Mouse (Mus musculus) ES-Bruce4 (cell line): Measurements from ENCODE around the gene Wdr27. TPM values are rescaled to one million over a fixed set of nuclear protein-coding genes. Genes with fewer than 3 reads are reported as not detected.

Experiments used
- H3K27ac ChIP-seq: 2 replicates; pipeline ENCODE4 v1.5.1; 2012; ENCODE audit warnings: low read length, inconsistent platforms; ENCODE audit not compliant: insufficient read depth
- H3K27me3 ChIP-seq: 2 replicates; pipeline ENCODE4 v1.6.1; 2012; ENCODE audit warnings: mild to moderate bottlenecking, low read length, inconsistent platforms; ENCODE audit not compliant: control insufficient read depth, poor library complexity, insufficient read depth, severe bottlenecking
- H3K36me3 ChIP-seq: 2 replicates; pipeline ENCODE4 v1.6.1; 2012; ENCODE audit warnings: inconsistent platforms, mild to moderate bottlenecking, low read length, moderate library complexity; ENCODE audit not compliant: control insufficient read depth, poor library complexity, insufficient read depth, severe bottlenecking
- H3K4me1 ChIP-seq: one replicate; pipeline ENCODE4 v1.8.1; 2011; ENCODE audit warnings: low read length; ENCODE audit not compliant: control insufficient read depth, insufficient read depth
- H3K4me3 ChIP-seq: 2 replicates; pipeline ENCODE4 v1.5.1; 2011; ENCODE audit warnings: low read depth, mild to moderate bottlenecking, low read length
- H3K9ac ChIP-seq: 2 replicates; pipeline ENCODE4 v1.6.1; 2012; ENCODE audit warnings: low read depth, mild to moderate bottlenecking, inconsistent platforms; ENCODE audit not compliant: poor library complexity, severe bottlenecking
- H3K9me3 ChIP-seq: replicated peaks from 2 replicates; pipeline ENCODE4 v1.6.1; 2012; ENCODE audit warnings: mild to moderate bottlenecking, low read length, inconsistent platforms; ENCODE audit not compliant: control insufficient read depth, poor library complexity, insufficient read depth, severe bottlenecking
- CTCF ChIP-seq: IDR thresholded peaks from one replicate; pipeline ENCODE4 v1.8.1; 2011; ENCODE audit warnings: low read depth, low read length
- EP300 ChIP-seq: IDR thresholded peaks from 2 replicates; pipeline ENCODE4 v1.6.1; 2011; ENCODE audit warnings: low read depth, low read length; ENCODE audit not compliant: insufficient read depth
- POLR2A ChIP-seq: IDR thresholded peaks from one replicate; pipeline ENCODE4 v1.8.1; 2011; ENCODE audit warnings: low read length; ENCODE audit not compliant: insufficient read depth
- polyA plus RNA-seq: library from polyadenylated mRNA; stranded (reverse); fragments of >200 nt; gene quantifications from 2 replicates; pipeline ENCODE4 v1.2.4, GENCODE M21; 2011; ENCODE audit warnings: low read depth; ENCODE audit not compliant: missing spikeins, insufficient read depth, insufficient read length

Wdr27 gene
- polyA plus RNA-seq, 1 experiment = 1.8 TPM

GRCm38 (mm10) chr17:14960520-14960919 is 17.6 kb upstream of the Wdr27 start:
- no peaks in the 10 kb centered on the region for H3K27me3 ChIP-seq
- H3K9me3 ChIP-seq = no peaks in the 10 kb centered on the region
- peak overlapping the region; percentile 63 for H3K9ac ChIP-seq
- no peak overlapping the region for H3K27ac ChIP-seq
- TF ChIP-seq CTCF (no peak), POLR2A (no peak), EP300 (no peak)
- no peaks in the 10 kb centered on the region for H3K4me1 ChIP-seq
- H3K4me3 ChIP-seq = peak overlapping the region; percentile 89
- peaks cover 4% of the 10 kb centered on the region; the same call in 1 of the 2 replicates for H3K36me3 ChIP-seq

DNA sequence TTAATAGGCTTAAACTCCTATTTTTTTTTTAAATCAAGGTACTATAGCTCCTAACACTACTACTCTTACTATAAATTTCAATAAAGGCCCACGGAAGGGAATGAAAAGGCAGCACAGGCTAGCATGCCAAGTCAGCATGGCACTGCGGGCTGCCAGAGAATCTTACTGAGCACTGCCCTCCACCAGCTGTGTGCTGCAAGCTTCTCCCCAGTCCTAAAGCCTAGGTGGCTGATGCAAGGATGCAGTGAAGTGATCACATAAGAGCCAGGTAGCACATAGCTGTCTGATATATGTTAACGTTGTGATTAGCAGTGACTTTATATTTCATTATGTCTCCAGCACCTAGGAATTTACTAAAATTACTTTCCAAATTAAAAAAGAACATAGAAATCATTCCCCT is 17.0 kb upstream of the Wdr27 start:
- H3K4me1 ChIP-seq = no peaks in the 10 kb centered on the region
- H3K4me3 ChIP-seq = peak overlapping the region; percentile 15; the same call in 1 of the 2 replicates
- no peaks in the 10 kb centered on the region for H3K9me3 ChIP-seq
- TF ChIP-seq CTCF (no peak), POLR2A (no peak), EP300 (no peak)
- H3K27ac ChIP-seq = no peak overlapping the region
- peak overlapping the region; percentile 4 for H3K9ac ChIP-seq
- no peaks in the 10 kb centered on the region for H3K27me3 ChIP-seq
- peaks cover 7% of the 10 kb centered on the region for H3K36me3 ChIP-seq

- no peaks in the 10 kb centered on the region for H3K4me1 ChIP-seq
- no peaks in the 10 kb centered on the region for H3K27me3 ChIP-seq
- H3K9ac ChIP-seq = no peak overlapping the region
- no peak overlapping the region for H3K27ac ChIP-seq
- H3K4me3 ChIP-seq = no peak overlapping the region
- TF ChIP-seq EP300 (no peak), CTCF (no peak), POLR2A (no peak)
- H3K36me3 ChIP-seq = peaks cover 18% of the 10 kb centered on the region
- H3K9me3 ChIP-seq = no peaks in the 10 kb centered on the region
These were observed 15.8 kb upstream of the Wdr27 start for GRCm38 (mm10) chr17:14958686-14959327.

DNA sequence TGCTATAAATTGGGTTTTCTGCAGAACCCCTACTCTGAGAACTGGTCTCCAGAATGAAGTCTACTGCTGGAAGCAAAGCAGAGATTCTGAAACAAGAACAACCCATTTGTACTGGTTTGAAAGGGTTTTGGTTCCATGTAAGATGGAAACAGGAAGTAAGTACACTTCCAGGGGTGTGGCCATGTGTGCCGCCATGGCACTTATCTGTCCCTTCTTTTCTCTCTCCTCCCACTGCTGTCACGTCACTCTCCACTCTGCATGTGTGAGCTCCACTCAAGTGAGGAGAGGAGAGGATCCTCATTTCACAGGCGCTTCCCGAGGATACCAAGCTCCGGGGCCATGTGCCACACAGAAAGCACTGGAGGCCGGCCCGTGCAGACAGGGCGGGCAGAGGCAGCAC is 10.5 kb upstream of the Wdr27 start:
- TF ChIP-seq EP300 (no peak), POLR2A (no peak), CTCF (no peak)
- Histone ChIP-seq H3K9ac (no peak overlapping the region), H3K4me1 (no peaks in the 10 kb centered on the region)

DNA sequence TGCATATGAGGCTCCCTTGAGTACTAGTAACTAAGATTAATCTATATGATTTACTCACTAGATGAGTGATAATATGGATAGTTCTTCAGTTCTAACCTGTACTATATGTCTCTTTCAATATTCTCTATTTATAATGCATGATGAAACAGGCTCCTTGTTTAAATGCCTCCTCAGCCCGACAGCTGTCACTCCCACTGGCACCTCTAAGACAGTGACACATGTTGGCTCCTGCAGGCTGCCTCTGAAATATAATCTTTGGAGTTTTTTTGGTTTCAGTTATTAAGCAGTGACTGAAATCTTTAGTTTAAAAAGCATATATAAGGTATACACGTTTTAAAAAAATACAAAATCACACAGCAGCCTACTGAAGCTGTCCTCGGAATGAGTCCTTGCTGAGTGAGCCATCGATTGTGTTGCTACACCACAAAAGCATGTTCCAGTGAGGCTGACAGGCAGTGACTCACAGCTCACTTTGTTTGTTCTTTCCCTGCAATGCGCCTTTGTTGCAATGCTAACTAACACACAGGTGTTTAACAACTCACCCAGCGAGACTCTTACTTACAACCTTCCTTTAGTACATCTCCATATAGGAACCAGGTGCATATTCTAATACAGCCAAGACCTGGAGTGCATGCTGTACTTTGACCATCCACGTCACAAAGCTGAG is 6.3 kb upstream of the Wdr27 start:
- H3K4me1 ChIP-seq = no peaks in the 10 kb centered on the region
- TF ChIP-seq CTCF = no peak
- TF ChIP-seq POLR2A = no peak
- TF ChIP-seq EP300 = no peak
- no peaks in the 10 kb centered on the region for H3K27me3 ChIP-seq
- no peak overlapping the region for H3K9ac ChIP-seq
- H3K9me3 ChIP-seq = no peaks in the 10 kb centered on the region
- no peak overlapping the region for H3K27ac ChIP-seq
- peaks cover 45% of the 10 kb centered on the region for H3K36me3 ChIP-seq
- no peak overlapping the region for H3K4me3 ChIP-seq

More for the DNA sequence above, 10.5 kb upstream of the Wdr27 start:
- Histone ChIP-seq H3K36me3 (peaks cover 37% of the 10 kb centered on the region), H3K9me3 (no peaks in the 10 kb centered on the region), H3K27ac (no peak overlapping the region), H3K4me3 (no peak overlapping the region), H3K27me3 (no peaks in the 10 kb centered on the region)

DNA sequence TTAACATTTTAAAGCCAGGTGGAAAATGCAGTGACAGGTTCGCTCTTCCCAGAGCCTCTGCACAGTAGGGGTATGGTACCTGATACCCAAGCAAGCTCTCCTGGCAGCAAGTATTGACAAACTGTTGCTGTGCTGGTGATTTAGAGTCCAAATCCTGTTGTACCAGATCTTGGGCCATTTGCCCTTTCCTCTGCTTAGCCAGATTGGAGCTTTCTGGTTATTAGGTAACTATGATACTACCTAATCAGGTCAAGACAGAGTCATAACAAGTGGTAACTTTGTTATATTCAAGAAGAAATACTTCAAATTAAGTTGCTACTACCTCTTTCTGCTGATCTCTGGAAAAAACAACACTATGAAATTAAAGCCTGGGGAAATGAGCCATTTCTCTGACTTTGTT is 1.6 kb upstream of the Wdr27 start:
- Histone ChIP-seq H3K9ac (no peak overlapping the region), H3K4me3 (no peak overlapping the region), H3K27me3 (no peaks in the 10 kb centered on the region), H3K27ac (no peak overlapping the region), H3K9me3 (no peaks in the 10 kb centered on the region), H3K4me1 (no peaks in the 10 kb centered on the region), H3K36me3 (peaks cover 22% of the 10 kb centered on the region)
- TF ChIP-seq CTCF = no peak
- TF ChIP-seq EP300 = no peak
- no peak for TF ChIP-seq POLR2A
